Mouse (Mus musculus) heart, adult 2 months (tissue): Measurements from ENCODE around the gene Ccdc187.

Experiments
- CTCF ChIP-seq: fragments of 200-600 bp; IDR thresholded peaks from 2 replicates; pipeline ENCODE4 v1.8.1; 2022; ENCODE audit warnings: antibody characterized with exemption, mild to moderate bottlenecking, moderate library complexity
- EP300 ChIP-seq: fragments of 200-500 bp; IDR thresholded peaks from 2 replicates; pipeline ENCODE4 v1.6.1; 2011; ENCODE audit warnings: low read depth, low read length, control low read depth; ENCODE audit not compliant: insufficient read depth
- POLR2A ChIP-seq: fragments of 200-500 bp; IDR thresholded peaks from 2 replicates; pipeline ENCODE4 v1.6.1; 2011; ENCODE audit warnings: mild to moderate bottlenecking, low read depth, low read length, control low read depth; ENCODE audit not compliant: insufficient read depth

- TF ChIP-seq CTCF (no peak), EP300 (no peak), POLR2A (no peak)
Observed at GRCm38 (mm10) chr2:26280594-26280993, 13.8 kb downstream of the Ccdc187 start.
